Mouse (Mus musculus): ENCODE results near the gene Parp16.

GRCm38 (mm10) chr9:65199723-65200122 lies 4.6 kb downstream of the Parp16 start:
- TF ChIP-seq POLR2A (IDR thresholded peaks at IDR 0.05; ENCODE audit: borderline replicate concordance, insufficient read depth, low read length), result no peak
- no peak for TF ChIP-seq CTCF (IDR thresholded peaks at IDR 0.05; ENCODE audit: borderline replicate concordance, insufficient read depth, low read depth, low read length)

Measured in cerebellum, adult 2 months (tissue).